Mouse (Mus musculus) bone marrow, adult 2 months (tissue): Measurements from ENCODE around the gene Rbp7.
"Not testable (repeated sequence)": the region's sequence is repeated elsewhere in the genome, so short reads cannot be mapped to it uniquely, and the experiment has no call there.

Source experiments
- CTCF ChIP-seq: fragments of 200-500 bp; IDR thresholded peaks from 2 replicates; pipeline ENCODE4 v1.5.1; 2011; ENCODE audit warnings: low read length, control low read depth; ENCODE audit not compliant: control insufficient read depth, insufficient read depth
- POLR2A ChIP-seq: fragments of 200-500 bp; IDR thresholded peaks from 2 replicates; pipeline ENCODE4 v1.6.1; 2011; ENCODE audit warnings: low read depth, mild to moderate bottlenecking, control low read depth, low read length, borderline replicate concordance; ENCODE audit not compliant: control insufficient read depth

- not testable (repeated sequence) for TF ChIP-seq CTCF, POLR2A
Observed at GRCm38 (mm10) chr4:149431887-149432286, 22.9 kb downstream of the Rbp7 start.
